Mouse (Mus musculus): ENCODE data around the gene Coro2a. TPM values are rescaled to one million over a fixed set of nuclear protein-coding genes. Genes with fewer than 3 reads are reported as not detected.
"Not testable (repeated sequence)": the region's sequence is repeated elsewhere in the genome, so short reads cannot be mapped to it uniquely, and the experiment has no call there.

Coro2a gene
- total RNA-seq, 2 experiments from 2014 or later = 1.6 to 9.8 TPM

DNA sequence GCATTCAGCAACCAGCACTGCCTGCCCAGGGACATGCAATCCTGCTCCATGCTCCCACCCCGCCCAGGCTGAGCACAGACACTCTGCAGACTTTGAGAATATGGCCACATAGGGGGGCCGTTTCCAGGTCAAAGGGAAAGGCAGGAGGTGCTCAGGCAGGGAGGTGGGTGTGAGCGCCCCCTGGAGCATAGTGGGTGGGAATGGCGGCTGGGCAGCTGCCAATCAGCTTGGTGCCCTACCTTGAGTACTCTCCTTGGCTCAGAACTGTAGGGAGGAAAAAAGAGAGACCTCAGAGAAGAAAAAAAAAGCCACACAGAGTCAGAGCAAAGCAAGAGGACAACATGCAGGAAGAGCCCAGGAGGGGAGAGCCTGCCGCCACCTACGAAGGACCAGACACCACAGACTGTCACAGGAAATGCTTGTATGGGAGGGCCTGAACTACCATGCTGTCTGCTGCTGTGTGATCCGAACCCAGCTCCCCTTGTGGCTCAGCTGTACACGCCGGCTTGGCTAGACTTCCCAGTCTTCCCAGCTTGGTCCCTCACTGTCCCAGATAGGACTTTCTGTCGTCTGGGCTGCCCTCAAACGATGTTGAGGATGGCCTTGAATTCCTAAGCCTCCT is 16.3 kb upstream of the Coro2a start:
- ATAC-seq (replicated peaks; ENCODE audit: low FRiP score, low TSS enrichment, poor library complexity, severe bottlenecking) = peak; percentile 39

DNA sequence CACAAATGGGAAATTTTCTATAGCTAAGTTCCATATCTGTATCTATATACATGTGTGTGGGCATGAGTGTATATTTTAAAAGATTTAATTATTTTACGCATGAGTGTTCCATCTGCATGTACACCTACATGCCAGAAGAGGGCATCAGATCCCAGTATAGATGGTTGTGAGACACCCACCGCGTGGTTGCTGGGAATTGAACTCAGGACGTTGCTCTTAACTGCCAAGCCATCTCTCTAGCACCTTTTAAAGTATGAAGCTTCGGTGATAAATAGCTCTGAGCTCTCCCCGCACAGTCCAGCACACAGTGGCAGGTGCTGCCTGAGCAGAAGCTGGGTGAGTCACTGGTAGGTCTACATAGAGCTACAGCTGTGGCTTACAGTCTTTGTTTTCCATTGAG is 15.4 kb upstream of the Coro2a start:
- ATAC-seq (replicated peaks; ENCODE audit: low FRiP score, low TSS enrichment, poor library complexity, severe bottlenecking) = no peak

DNA sequence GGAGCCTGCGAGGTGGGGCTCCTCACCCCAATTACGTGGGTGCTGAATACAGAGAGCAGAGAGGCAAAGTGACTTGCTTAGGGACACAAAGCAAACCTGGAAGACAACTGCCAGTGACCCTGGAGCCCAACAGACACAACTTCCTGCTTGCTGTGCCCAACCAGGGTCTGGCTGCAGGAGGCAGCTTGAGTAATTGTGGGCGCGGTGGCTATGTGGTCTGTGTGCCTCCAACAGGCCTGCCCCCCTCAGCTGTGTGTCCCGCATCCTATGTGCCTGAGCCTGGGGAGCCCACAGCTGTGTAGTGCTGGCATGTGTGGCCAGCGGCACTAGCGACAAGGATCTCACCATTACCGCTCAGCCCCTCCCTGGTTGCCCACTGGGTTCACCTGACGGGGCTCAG is 12.6 kb upstream of the Coro2a start:
- no peak for ATAC-seq (replicated peaks; ENCODE audit: low FRiP score, low TSS enrichment, poor library complexity, severe bottlenecking)

DNA sequence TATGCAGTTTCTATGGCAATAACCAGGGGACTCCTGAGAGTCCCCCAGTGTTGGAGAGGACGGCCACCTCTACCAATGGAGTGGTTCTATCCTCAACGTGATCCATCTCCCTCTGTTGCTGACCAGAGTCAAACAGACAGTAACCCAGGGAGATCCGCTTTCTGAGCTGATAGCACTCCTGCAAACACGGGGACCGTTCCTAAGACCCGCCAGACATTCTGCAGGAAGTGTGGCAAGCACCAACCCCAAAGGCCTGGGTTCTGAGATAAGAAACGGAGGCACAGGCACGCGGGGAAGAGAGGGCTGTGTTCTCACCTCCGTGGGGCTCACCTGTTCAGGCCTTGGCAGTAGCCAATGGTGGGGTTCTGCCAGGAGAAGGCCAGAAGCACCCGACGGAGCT is 11.6 kb upstream of the Coro2a start:
- ATAC-seq (replicated peaks; ENCODE audit: low FRiP score, low TSS enrichment, poor library complexity, severe bottlenecking) = peak; percentile 24; the same call in 1 of the 2 replicates

DNA sequence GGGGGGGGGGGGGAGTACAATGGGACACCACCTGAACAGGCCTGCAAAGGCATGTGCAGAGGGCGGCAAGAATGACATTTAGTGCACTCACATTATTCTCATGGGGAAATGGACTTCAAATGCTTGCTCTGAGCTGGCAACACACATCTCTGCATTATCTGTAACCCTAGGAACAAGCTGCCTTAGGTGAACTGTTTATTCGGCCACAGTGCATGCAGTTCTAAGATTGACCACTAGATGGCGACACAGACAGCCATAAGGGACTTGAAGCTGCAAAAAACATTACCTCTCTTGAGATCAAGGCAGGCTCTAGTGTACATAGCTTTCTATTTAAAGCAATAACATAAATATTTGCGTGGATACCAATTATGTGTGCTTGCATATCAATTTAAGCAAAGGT is 9.2 kb upstream of the Coro2a start:
- peak; percentile 40 for ATAC-seq (replicated peaks; ENCODE audit: low FRiP score, low TSS enrichment, poor library complexity, severe bottlenecking)

DNA sequence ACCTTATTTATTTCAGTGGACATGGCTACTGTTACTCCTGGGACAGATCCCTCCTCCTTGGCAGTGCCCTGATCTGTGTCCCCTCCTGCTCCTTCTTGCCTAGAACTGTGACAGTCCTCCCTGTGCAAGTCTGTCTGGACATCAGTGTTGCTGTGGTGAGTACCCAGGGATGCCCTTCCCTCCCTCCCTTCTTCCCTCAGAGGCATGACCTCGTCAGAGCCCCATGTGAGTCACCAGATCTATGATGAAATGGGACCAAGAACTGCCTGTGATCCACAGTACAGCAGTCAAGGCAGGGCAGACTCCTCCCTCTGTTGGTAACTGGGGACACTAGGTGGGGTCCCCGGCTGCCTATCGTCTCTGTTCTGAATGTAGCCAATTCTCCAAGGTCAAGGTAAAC is 5.6 kb upstream of the Coro2a start:
- ATAC-seq (replicated peaks; ENCODE audit: low FRiP score, low TSS enrichment, poor library complexity, severe bottlenecking) = no peak

DNA sequence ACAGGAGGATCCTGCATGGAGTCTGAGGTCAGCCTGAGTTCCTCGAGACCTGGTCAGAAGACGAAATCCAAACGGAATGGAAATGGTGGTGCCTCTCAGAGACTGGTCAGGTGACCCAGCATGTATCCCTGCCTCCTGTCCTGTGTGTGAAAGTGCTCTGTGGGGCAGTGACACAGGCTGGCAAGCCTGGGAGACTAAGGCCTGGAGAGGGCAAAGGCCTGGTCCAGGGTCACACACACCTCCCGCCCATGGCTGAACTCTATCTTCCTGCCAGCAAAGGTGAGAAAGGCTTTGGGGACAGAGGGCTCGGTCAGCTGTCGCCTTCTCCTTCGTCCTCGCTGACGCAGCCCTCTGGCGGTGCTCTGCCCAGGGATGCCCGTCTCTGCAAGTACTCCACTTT is 3.4 kb upstream of the Coro2a start:
- no peak for ATAC-seq (replicated peaks; ENCODE audit: low FRiP score, low TSS enrichment, poor library complexity, severe bottlenecking)

DNA sequence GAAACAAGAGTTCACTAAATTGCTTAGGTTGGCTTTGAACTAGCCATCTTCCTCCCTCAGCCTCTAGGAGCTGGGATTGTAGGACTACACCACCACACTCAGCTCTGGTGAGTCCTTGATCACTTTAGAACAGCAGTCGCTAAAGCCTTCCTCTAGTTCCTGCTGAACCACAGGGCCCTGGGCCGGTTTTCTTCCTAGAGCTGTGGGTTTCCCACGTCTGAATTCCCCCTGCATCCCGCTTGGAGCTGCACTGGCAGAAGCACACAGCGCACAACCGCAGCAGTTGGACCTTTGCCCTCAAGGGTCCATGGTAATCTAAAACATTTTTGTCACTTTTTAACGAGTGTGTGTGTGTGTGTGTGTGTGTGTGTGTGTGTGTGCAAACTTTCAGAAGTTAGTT is 702 bp upstream of the Coro2a start:
- ATAC-seq (replicated peaks; ENCODE audit: low FRiP score, low TSS enrichment, poor library complexity, severe bottlenecking) = no peak

DNA sequence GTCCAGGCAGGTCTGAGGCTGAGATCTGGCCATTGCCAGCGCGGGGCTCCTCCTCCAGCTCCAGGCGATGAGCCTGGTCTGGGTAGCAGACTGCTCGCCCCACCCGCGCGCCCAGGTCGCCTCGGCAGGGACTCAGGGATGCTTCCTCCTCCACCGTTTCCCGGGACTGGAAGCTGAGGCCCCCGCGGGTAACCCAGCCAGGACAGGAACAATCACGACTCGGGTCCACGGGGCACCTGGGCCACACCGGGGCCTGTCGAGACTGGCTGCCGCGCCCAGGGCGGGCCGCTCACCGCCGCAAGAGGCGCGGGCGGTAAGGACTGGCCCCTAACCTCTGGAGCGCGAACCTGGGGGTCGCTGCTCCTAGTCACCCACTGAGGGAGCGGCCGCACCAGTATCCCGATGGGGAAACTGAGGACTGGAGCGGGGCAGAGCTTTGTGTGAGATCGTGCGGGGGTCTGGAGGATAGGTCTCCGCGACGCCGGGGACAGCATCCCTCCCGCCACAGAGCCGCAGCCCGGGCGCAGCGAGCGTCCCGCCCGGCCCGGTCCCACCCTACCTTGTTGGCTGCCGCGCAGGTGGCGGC is 651 bp downstream of the Coro2a start:
- ATAC-seq (replicated peaks; ENCODE audit: low FRiP score, low TSS enrichment, poor library complexity, severe bottlenecking) = no peak

DNA sequence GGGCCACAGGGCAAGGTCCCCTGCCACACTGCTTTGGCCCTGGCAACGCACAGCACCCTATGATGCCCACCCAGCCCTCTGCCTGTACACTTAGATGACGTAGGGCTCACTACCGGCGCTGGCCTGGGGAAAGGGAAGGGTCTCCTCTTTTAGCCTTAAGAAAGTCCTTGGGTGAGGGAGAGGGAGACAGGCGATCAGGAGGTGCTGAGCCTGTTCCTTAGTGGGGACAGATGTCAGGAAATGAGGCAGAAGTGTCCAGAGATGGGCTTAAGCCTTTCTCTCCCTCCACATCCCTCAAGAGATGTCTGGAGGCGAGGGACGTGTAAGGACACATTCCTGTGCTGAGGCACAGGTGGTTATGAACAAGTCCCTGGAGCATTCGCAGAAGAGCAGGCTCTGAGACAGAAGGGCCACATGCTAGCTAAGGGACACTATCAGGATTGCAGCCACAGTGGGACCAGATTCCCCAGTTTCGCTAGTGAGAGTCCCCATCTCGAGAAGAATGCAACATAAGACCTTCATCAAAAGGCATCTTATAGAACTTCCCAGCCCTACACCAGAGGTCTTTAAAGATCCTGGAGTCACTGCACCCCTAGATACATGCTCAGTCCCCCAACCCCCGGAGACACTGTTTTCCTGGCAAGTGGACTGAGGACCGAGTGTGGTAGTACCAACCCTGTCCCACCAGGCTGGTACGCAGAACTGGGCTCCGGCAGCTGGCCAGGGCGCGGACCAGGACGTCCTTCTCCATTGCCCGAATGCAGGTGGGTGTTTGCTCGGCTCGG is 1.3 kb downstream of the Coro2a start:
- ATAC-seq (replicated peaks; ENCODE audit: low FRiP score, low TSS enrichment, poor library complexity, severe bottlenecking) = 0 out of 2 replicates have a peak, but pooled peaks have one; percentile 5

DNA sequence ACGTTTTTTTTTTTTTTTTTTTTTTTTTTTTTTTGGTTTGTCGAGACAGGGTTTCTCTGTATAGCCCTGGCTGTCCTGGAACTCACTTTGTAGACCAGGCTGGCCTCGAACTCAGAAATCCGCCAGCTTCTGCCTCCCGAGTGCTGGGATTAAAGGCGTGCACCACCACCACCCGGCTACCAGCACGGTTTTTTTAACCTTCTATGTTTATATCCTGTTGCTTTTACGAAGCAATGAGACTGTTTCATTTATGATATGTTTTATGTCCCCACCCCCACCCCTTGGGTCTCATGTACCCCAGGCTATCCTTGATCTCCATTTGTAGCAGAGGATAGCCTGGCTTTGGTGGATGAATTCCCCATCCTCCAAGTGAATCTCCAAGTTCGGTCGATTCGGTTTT is 2.4 kb downstream of the Coro2a start:
- ATAC-seq (replicated peaks; ENCODE audit: low FRiP score, low TSS enrichment, poor library complexity, severe bottlenecking) = not testable (repeated sequence)

DNA sequence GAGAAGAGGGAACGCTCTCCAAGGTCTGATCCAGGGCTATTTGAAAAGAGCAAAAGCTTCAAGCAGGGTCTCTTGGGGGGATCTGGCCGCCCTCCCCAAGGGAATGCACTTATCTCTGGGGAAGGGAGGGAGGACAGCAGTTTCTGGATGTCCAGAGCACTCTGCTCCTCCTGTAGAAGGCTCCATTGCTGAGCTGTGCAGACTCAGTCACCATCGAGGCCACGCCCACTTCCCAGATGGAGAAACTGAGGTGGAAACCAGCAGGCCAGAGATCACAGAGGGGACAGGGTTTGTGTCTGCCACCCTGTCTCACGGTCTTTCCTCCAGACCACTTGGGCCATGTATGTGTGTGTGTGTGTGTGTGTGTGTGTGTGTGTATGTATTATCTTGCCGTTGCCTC is 3.0 kb downstream of the Coro2a start:
- no peak for ATAC-seq (replicated peaks; ENCODE audit: low FRiP score, low TSS enrichment, poor library complexity, severe bottlenecking)

DNA sequence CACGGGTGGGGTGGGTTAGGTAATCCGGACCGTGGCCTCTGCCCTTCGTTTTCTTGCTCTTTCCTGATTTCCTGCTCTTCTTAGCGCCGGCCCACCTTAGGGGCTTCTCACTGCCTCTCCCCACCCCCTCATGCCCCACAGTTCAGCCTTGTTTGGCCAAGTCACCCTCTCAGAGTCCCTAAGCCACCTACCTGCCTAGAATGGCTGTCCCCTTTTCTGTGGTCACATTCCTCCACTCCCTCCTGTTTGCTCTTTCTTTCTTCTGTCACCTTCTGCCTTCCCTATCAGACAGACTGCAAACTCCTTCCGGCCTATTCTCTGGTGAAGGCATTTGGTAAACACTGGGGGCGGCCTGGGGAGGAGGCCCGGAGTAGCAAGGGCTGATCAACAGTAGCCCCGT is 3.9 kb downstream of the Coro2a start:
- ATAC-seq (replicated peaks; ENCODE audit: low FRiP score, low TSS enrichment, poor library complexity, severe bottlenecking) = no peak

DNA sequence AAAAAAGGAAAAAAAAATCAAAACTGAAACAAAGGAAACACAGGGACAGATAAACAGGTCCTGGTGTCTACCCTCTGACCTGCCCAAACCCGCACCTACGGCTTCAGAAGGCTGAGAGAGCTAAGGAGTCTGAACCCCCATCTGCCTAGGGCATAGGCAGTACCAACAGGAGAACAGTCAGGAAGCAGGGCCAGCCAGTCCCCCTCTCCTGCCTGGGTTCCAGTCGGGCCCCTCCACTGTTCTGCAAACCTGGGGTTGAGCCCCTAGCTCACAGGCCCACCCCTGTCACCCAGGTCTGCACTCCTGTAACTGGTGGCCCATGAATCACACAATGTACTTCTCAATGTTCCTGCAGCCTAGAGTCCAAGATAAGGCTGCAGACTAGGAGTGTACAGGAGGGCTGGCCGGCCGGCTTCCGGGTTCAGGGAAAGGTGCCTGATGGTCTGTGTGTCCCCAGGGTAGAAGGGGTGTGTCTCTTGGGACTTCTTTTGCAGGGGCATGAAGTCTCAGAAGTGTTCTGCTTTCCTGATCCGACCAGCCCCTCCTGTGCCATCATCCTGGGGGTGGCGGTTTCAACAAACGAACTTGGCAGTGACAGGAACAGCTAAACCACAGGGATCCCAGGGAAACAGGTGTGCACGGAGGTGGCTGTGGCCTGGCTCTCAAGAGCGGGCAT is 4.6 kb downstream of the Coro2a start:
- peak; percentile 28 for ATAC-seq (replicated peaks; ENCODE audit: low FRiP score, low TSS enrichment, poor library complexity, severe bottlenecking)

DNA sequence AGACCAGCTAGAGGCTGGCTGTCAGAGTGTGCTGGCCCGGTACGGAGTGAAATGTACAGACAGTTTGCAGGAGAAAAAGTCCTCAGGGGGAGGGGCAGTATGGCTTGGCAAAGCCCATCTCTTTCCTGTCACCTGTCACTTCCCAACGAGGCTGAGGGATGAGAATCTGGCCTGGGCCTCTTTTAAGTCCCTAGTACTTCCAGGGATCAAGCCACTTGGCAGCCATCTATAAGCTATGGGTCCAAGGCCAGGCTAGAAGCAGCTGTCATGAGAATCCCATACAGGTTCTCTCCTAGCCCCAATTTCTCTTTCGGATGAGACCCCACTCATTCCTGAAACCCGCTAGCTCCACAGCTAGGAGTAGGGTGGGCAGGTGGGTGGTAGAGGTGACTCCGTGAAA is 5.6 kb downstream of the Coro2a start:
- no peak for ATAC-seq (replicated peaks; ENCODE audit: low FRiP score, low TSS enrichment, poor library complexity, severe bottlenecking)

DNA sequence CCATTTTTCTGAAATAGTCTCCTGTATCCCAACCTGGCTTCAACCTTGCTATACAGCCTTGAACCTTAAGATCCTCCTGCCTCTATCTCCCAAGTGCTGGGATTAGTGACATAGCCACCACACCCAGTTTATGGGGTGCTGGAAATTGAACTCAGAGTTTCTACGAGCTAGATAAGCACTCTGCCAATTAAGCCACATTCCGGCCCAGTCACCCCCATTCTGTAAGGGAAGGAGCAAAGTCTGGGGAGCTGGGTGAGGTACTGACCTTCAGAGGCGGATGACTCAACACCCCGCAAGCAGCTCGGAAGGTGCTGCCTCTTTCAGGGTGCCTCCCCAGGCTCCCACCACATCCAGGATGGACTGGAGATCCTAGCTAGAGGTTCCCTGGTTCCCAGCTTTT is 7.9 kb downstream of the Coro2a start:
- no peak for ATAC-seq (replicated peaks; ENCODE audit: low FRiP score, low TSS enrichment, poor library complexity, severe bottlenecking)

DNA sequence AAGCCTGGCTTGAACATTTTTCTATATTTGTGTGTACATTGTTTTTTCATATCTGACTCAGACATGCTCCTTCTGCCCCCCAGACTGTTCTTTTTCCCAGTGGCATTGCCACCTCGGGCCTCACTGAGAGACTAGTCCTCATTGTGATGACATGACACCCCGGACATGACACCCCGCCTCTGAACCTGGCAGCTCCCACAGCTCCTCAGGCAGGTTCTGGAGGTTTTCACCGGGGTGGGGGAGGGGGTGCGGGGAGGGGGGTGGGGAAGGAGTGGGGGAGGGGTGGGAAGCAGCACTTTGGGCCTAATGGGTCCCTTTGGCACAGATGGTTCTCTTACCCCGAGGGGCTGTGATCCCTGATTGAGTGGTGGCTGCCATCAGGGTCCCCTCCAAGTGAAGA is 8.5 kb downstream of the Coro2a start:
- no peak for ATAC-seq (replicated peaks; ENCODE audit: low FRiP score, low TSS enrichment, poor library complexity, severe bottlenecking)

DNA sequence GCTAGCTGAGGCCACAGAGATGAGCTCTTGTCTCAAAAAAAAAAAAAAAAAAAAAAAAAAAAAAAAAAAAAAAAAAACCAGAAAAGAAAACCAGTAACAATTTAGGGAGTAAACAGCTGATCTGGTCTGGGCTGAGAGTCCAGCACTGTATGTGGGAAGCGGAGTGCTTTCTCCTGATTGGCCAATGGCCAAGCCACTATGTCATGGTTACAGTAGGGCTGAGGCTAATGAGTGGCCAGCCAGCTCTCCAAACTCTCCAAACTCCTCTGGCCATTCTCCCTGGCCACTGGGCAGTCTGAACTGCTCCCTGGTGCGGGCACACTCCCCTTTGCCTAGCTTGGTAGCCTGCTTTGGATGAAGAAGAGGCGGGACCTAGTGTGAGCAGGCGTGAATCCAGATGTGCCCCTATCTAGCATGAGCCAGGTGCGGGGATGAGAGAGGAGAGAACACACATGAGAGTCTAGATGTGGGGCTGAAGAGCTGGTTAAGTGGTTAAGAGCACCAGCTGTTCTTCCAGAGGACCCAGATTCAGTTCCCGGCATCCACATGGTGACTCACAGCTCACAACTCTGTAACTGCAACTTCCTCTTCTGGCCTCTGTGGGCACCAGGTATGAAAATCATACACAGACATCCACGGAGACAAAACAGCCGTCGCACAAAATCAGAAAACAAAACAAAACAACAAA is 10.0 kb downstream of the Coro2a start:
- peak; percentile 43; the same call in 1 of the 2 replicates for ATAC-seq (replicated peaks; ENCODE audit: low FRiP score, low TSS enrichment, poor library complexity, severe bottlenecking)

DNA sequence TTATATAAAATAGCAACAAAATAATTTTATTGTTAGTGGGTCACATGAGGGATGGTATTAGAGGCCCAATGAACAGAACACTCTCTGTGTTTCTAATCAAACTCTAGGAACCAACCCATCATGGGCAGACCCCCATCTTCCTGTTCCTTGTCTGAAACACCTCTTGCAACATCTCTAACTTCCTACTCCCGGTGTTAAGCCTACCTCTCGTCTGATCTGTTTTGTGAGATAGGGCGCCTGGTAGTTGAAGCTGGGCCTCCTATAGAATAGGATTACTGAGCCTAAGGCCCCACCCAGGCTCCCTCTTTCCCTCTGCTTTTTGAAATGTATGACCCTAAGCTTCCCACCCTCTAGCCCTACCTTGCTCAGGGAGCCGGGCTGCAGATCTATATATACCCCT is 11.2 kb downstream of the Coro2a start:
- ATAC-seq (replicated peaks; ENCODE audit: low FRiP score, low TSS enrichment, poor library complexity, severe bottlenecking) = no peak

Data from megakaryocyte-erythroid progenitor cell, adult 5-6 weeks (primary cell).